Mouse (Mus musculus): ENCODE measurements around the gene Cfap57.

Cfap57 gene

DNA sequence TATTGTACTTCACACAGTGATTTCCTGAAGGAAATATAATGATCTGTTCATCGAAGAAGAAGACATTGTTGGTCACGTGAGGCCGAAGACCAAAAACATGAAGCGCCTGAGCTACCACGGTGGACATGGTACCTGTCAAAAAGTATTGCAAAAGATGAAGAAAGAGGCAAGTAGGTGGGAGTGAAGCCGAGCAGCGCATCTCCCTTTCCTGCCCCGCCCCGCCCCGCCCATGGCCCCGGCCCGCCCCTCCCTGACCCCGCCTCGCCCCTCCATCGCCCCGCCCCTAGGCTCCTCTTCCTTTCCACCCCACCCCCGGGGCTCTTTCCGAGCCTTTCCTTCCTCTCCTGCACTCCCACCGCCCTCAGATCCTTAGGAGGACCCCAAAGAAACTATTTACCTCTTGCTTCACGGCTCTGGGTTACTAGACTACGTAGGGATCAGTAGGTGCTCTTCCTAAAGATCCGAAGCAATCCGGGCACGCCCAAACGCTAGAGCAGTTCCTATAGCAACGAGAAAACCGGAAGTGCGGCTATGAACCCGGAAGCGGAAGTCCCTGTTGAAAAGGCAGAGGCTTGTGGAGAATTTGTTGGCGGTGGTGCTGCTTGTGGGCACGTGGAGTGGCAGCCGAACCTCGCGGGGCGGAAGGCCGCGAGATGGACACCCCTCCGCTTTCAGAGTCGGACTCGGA is at the start of gene Cfap57, which contains the start of gene Ebna1bp2:
Cfap57 (minus strand) TSS at position 499 of the 688 bp plus-strand sequence.
Ebna1bp2 (plus strand) TSS at position 521 of the 688 bp plus-strand sequence.
- TF ChIP-seq GATA4 (IDR thresholded peaks at IDR 0.05; ENCODE audit: insufficient replicate concordance, low read length), result no peak

DNA sequence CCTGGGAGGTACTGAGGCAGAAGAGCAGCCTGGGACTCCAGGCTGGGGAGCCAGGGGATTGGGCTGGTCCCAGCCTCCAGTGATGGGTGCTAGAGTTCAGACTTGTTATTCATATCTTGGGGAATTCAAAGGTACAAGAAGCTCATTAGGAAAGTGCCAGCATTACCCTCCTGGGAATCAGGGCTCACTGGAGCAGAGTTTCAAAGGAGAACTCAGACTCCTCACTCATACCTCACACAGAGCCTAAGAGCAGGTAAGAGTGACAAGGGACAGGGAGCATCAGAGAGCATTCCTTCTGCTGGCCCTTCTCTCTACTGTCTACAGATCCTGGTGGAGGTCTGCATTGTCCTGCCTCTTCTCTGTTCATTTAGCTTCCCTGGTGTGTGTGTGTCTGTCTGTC is 38.1 kb upstream of the Cfap57 start, which contains the start of gene Olfr62:
Olfr62 (plus strand) TSS at position 301 of the 400 bp plus-strand sequence.
- no peak for TF ChIP-seq GATA4 (IDR thresholded peaks at IDR 0.05; ENCODE audit: insufficient replicate concordance, low read length)

DNA sequence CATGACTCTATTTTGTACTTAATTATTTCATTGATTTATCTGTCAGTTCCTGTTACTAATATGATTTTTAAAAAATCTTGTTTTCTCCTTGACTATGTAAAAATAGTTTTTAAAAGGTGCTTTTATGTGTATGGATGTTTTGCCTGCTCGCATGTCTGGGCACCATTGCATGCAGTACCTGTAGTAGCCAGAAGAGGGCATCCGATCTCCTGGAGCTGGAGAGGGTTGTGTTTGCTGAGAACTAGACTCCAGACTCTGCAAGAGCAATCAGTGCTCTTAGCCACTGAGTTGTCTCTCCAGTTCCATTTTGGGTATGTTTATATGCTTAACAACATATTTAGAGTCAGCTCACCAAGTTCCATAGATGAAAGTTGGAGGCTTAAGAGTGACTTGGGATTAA is 24.7 kb upstream of the Cfap57 start:
- TF ChIP-seq GATA4 (IDR thresholded peaks at IDR 0.05; ENCODE audit: insufficient replicate concordance, low read length), result no peak

DNA sequence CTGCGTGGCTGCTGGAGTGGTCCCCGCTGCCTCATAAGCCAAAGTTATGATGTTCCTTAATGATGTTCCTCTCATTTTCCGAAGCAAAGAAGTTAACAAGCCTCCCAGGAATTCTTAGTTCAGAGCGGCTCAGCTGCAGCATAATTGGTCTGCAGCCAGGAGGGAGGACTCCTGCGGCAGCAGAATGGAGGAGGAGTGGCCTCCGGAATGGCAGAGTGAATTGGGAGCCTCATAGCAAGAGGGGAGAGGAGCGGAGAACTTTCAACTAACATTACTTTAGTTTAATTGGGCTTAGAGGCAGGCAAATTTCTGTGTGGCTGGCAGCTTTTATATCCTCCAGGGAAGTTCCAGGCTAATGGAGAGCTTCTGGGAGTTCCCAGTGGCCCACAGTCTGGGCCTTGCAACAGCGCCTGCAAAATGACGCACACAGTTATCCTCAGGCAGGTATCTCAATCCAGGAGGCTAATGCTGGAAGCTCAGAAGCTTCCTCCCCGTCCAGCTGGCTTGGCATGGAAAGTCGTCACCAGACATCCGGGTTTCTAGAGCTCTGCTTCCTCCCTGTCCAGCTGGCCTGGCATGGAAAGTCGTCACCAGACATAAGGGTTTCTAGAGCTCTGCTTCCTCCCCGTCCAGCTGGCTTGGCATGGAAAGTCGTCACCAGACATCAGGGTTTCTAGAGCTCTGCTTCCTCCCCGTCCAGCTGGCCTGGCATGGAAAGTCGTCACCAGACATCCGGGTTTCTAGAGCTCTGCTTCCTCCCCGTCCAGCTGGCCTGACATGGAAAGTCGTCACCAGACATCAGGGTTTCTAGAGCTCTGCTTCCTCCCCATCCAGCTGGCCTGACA is 22.0 kb upstream of the Cfap57 start:
- TF ChIP-seq GATA4 (IDR thresholded peaks at IDR 0.05; ENCODE audit: insufficient replicate concordance, low read length), result no peak

DNA sequence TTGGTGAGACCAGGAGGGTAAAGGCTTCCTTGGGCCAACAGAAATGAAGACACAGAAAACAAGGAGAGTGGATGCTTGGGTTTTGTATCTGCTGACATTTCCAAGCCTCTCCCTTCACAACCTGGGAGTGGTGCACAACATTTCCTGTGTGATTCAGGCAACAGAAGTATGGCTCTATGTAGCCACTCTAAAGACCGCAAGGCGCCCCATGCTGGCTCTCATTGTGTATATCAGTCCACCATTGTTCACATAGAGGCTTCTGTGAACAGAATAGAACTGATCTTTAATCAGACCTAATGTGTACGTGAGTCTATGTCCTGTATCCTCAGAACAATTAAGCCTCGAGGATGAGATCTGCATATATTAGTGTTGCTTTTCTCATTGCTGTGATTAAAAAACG is 9.7 kb upstream of the Cfap57 start:
- TF ChIP-seq GATA4 (IDR thresholded peaks at IDR 0.05; ENCODE audit: insufficient replicate concordance, low read length), result no peak

DNA sequence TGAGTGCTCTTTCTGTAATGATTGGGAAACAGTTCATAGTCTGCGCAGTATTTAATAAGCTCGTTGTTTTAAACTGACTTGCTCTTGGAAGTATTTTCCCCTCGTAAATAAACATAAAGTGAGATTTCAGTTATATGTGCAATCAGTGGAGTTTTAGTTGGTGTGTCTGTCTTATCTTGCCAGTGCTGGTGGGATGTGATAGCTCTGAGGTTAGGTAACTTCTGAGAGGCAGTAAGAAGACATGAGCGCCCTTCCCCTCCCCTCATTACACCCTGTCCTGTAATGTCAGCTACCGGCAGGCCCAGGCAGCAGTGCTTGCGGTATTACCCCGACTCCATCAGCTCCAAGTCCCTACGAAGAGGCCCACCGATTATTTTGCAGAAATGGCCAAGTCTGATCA is 1.2 kb upstream of the Cfap57 start:
- TF ChIP-seq GATA4 (IDR thresholded peaks at IDR 0.05; ENCODE audit: insufficient replicate concordance, low read length), result no peak

DNA sequence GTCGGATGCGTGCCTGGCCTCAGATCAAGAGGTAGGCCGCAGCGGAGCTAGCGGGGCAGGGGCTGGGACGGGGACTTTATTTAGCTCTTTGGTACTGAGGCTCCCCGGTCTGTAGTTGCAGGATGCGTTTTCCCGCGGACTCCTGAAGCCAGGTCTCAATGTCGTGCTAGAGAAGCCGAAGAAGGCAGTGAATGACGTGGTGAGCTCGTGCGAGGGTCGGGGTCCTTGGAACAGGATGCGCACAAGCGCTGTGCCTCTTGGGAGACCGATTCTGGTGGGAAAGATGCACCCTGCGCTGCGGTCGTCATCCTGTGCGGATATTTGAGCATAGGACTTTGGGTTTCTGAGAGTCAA is 367 bp upstream of the Cfap57 start:
- TF ChIP-seq GATA4 (IDR thresholded peaks at IDR 0.05; ENCODE audit: insufficient replicate concordance, low read length), result no peak

DNA sequence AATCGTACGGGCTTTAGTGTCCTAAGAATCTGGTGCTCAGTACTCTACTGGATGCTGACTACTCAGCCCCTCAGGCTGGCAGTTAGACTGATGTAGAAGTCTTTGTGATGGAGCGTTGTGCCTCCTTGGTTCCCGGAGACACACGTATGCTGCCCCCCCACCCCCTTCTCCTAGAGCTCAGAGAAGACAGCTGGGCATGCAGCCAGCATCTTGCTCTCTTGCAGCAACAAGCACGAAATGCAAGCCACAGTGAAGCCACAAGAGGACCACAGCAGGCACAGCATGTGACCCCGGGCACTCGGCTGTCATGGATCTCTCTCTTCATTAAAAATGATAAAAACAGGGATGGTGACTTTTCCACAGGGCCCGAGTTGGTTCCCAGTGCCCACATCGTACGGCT is 5.2 kb downstream of the Cfap57 start:
- no peak for TF ChIP-seq GATA4 (IDR thresholded peaks at IDR 0.05; ENCODE audit: insufficient replicate concordance, low read length)

DNA sequence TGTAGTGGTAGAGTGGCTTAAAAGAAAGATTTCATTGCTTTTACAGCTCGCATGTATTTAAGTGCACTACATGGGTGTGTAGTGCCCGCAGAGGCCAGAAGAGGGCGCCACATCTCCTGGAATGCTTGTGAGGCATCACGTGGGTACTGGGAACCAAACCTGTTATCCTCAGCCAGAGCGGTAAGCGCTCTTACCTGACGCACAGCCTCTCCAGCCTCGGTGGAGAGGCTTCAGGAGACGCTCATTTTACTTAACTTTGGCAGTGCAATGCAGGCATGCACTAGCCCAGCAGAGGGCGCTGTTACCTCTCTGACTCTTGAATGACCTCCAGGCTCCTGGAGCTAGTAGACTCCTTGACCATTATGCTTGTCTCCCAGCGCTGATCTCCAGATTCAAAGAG is 8.0 kb downstream of the Cfap57 start:
- no peak for TF ChIP-seq GATA4 (IDR thresholded peaks at IDR 0.05; ENCODE audit: insufficient replicate concordance, low read length)

DNA sequence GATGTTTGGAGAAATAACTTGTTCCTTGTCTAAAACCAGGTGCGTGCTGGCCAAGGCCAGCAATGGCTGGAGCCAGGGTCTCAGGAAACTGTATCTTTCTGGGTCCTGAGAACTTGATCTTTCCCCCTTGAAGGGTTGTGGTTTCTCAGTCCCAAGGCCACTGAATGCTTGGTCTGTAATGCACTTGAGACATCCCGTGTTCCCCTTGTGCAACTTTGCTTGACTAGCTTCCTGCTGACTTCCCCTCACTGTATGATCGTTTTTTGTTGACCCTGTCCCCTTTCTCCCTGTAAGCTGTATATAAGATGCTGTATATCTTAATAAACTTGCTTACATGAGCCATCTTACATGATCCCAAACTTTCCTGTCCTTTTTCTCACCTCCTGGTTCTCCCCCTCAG is 10.7 kb downstream of the Cfap57 start:
- TF ChIP-seq GATA4 (IDR thresholded peaks at IDR 0.05; ENCODE audit: insufficient replicate concordance, low read length), result no peak

DNA sequence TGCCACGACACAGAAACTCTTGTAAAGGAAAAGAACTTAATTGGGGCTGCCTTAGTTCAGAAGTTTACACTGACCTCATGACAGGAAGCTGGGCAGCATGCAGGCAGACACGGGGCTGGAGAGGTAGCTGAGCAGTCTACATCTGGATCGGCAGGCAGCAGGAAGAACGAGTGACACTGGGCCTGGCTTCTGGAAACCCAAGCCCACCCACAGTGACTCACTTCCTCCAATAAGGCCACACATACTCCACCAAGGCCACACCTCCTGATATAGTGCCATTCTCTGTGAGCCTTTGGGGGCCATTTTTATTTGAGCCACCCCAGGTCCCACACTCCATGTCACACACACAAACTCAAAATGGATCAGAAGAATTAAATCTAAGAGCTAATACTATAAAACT is 16.5 kb downstream of the Cfap57 start:
- TF ChIP-seq GATA4 (IDR thresholded peaks at IDR 0.05; ENCODE audit: insufficient replicate concordance, low read length), result no peak

DNA sequence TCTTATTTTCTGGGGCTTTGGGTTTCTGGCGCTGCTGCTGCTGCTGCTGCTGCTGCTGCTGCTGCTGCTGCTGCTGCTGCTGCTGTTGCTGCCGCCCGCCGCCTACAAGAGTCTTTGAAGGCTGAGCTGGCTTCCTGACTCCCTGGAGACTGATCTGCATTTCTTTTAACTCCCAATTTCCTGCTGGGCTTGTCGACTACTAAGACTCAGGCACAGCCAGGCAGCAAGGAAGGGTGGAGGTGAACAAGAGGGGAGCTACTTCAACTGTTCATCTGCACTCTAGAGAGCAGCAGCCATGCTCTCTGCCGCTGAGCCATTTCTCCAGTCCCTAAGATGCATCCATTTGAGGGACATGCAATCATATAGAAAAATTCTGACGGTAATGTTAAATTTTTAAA is 30.8 kb downstream of the Cfap57 start:
- TF ChIP-seq GATA4 (IDR thresholded peaks at IDR 0.05; ENCODE audit: insufficient replicate concordance, low read length), result no peak

DNA sequence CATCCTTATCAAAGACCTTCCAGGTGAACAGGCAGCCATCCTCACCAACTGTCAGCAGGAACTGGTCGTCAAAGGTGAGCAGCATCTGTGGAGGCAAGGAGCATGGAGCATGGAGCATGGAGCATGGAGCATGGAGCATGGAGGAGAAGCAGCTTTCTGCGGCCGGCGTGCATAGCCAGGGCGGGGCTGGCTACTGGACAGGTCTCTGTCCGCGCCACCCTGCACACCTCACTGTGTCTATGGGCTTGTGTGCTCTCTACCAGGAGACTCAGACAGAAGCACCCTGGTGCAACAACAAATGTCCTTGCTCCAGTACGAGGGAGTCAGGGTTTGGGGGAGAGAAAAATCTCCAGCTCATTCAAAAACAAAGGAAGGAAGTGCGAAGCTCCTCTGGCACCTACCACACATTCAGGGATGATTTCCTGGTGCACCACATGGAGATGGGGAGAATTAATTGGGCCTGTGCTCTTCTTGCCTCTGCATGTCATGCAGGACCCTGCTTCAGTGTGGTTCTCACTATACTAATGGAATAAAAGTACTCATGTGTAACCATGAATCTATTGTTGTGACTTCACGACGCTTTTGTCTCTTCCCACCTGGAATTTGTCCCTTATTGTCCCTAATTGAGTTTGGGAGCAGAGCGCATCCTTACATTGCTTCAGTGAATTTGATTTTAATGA is 31.4 kb downstream of the Cfap57 start:
- TF ChIP-seq GATA4 (IDR thresholded peaks at IDR 0.05; ENCODE audit: insufficient replicate concordance, low read length), result no peak

DNA sequence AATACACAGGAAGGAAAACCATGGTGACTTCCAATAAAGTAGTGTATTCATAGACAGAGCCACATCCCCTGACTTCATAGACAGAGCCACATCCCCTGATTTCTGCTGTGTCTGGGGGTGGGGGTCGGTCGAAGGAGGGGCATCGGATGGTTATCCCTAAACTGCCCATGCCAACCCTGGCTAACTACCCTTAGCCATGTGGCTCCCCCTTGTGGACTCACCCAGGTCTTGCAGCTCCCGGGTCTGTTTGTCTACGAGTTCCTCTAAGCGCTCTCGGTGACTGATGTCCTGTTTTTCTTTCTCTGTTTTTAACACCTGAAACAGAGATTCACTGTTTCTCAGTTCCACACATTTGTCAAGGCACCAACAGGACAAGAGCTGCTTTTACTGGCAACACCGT is 37.9 kb downstream of the Cfap57 start:
- TF ChIP-seq GATA4 (IDR thresholded peaks at IDR 0.05; ENCODE audit: insufficient replicate concordance, low read length), result no peak

DNA sequence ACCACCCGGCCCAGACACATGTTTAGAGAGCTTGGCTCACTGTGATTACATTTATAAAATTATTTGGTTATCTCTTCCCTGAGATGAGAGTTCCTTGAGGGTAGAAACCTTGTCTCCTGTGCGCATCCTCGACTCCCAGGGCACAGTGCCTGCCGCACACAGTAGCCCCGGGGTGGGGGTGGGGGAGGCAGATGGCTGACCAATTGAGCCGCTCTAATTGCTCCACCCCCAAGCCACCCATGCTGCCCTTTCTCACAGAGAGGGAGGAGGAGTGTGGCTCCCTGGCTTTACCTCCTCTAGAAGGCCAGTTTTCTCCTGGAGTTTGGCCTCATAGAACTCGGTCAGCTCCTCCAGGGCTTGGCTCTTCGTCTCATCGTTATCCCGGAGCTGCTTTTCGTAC is 39.1 kb downstream of the Cfap57 start:
- TF ChIP-seq GATA4 (IDR thresholded peaks at IDR 0.05; ENCODE audit: insufficient replicate concordance, low read length), result no peak

DNA sequence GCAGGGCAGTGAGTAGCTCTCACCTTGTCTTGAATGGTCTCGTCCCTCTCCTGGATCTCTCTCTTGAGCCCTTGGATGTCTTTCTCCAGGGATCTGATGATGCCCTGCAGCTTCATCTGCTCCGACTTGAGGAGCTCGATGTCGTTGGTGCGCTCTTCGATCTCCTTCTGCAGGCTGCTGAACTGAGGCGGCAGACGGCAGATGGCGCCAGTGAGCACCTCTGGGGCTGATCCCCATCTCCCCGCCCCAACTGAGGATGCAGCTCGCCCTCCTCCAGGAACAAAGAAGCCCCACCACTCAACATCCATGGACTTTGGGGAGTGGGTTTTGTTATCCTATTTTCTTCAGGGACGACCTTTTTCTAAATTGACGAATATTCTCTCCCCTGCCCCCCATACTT is 41.3 kb downstream of the Cfap57 start:
- TF ChIP-seq GATA4 (IDR thresholded peaks at IDR 0.05; ENCODE audit: insufficient replicate concordance, low read length), result no peak
